Mouse (Mus musculus) thymus, adult 2 months (tissue): ENCODE measurements around the gene Tenm4. TPM values are rescaled to one million over a fixed set of nuclear protein-coding genes. Genes with fewer than 3 reads are reported as not detected.

Source experiments
- DNase-seq: peaks from one replicate; pipeline ENCODE4 v3.0.0; 2021
- H3K27ac ChIP-seq: fragments of 200-500 bp; 2 replicates; pipeline ENCODE4 v1.5.1; 2012; ENCODE audit warnings: low read length, control low read depth; ENCODE audit not compliant: control insufficient read depth, insufficient read depth
- H3K27me3 ChIP-seq: fragments of 200-500 bp; 2 replicates; pipeline ENCODE4 v1.6.1; 2012; ENCODE audit warnings: mild to moderate bottlenecking, low read length, moderate library complexity, mixed read lengths; ENCODE audit not compliant: control insufficient read depth, insufficient read depth
- H3K36me3 ChIP-seq: fragments of 200-500 bp; 2 replicates; pipeline ENCODE4 v1.6.1; 2012; ENCODE audit warnings: mild to moderate bottlenecking, low read length, moderate library complexity; ENCODE audit not compliant: control insufficient read depth, insufficient read depth
- H3K4me1 ChIP-seq: fragments of 200-500 bp; replicated peaks from 2 replicates; pipeline ENCODE4 v1.6.1; 2012; ENCODE audit warnings: low read length; ENCODE audit not compliant: control insufficient read depth, insufficient read depth
- H3K4me3 ChIP-seq: fragments of 200-500 bp; 2 replicates; pipeline ENCODE4 v1.5.1; 2012; ENCODE audit warnings: mild to moderate bottlenecking, low read length, control low read depth, moderate library complexity; ENCODE audit not compliant: control insufficient read depth, insufficient read depth
- CTCF ChIP-seq: fragments of 200-500 bp; IDR thresholded peaks from 2 replicates; pipeline ENCODE4 v1.5.1; 2012; ENCODE audit warnings: mild to moderate bottlenecking, control low read depth, low read length, moderate library complexity, borderline replicate concordance; ENCODE audit not compliant: control insufficient read depth, poor library complexity, insufficient read depth; ENCODE audit errors: extremely low read depth
- POLR2A ChIP-seq: fragments of 200-500 bp; IDR thresholded peaks from 2 replicates; pipeline ENCODE4 v1.6.1; 2012; ENCODE audit warnings: mild to moderate bottlenecking, low read length, control low read depth, moderate library complexity; ENCODE audit not compliant: control insufficient read depth, poor library complexity, insufficient read depth; ENCODE audit errors: extremely low read depth
- WGBS: fragments of 180-500 bp; shearing (Covaris S2); methylation state at CpG from one replicate; pipeline ENCODE4 v1.1.7; 2018; 5-methylcytosine and 5-hydroxymethylcytosine counted together
- polyA plus RNA-seq: library from polyadenylated mRNA; depleted of rRNA; stranded (reverse); fragments of >200 nt; gene quantifications from 2 replicates; pipeline ENCODE4 v1.2.3, GENCODE M21; 2012

Tenm4 gene
- polyA plus RNA-seq, 1 experiment: 2.7 TPM

DNA sequence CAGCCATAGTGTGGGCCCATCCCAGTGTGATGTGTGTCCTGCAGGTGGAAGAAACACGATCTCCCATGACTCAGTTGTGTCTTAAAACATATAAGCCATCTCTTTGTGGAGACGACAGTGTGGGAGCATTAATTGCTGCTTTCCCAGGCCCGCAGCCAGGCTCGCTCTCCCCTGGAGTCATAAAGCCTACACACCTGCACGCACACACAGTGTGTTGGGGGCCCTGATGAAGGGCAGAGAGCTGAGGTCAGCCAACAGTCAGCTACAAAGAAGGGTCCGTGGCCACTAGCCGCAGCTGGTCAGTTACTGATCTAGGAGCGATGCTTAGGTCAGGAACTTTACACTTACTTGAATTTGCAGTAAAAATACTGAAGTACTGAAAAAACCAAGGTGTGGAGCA lies 586.0 kb downstream of the Tenm4 start:
- Histone ChIP-seq H3K4me1 (no peaks in the 10 kb centered on the region), H3K4me3 (no peak overlapping the region), H3K36me3 (no peaks in the 10 kb centered on the region), H3K27me3 (no peaks in the 10 kb centered on the region), H3K27ac (no peak overlapping the region)
- WGBS: 95% methylated on average over 8 of the region's 8 CpGs
- no peak for DNase-seq
- TF ChIP-seq CTCF (no peak), POLR2A (no peak)

DNA sequence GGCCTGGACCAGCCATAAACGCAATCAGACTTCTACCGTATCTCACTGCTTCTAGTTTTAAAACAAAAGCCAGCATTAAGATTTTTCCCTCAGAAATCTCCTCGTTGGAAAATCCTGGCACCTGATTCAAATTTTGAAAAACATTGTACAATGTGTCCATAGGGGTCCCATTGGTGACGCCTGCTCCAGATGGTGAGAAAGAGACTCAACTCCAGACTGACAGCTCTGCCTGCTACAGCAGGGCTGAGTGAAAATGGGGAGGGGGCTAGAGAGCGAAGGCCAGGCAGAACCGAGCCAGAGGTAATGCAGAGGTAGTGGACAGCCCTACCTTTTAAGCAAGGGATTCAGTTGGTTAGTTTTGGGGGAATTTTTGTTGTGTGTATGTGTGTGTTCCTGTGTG lies 589.2 kb downstream of the Tenm4 start:
- no peaks in the 10 kb centered on the region for H3K4me1 ChIP-seq
- H3K27me3 ChIP-seq: no peaks in the 10 kb centered on the region
- no peak for TF ChIP-seq POLR2A
- no peak overlapping the region for H3K4me3 ChIP-seq
- no peak overlapping the region for H3K27ac ChIP-seq
- H3K36me3 ChIP-seq: no peaks in the 10 kb centered on the region
- WGBS: 89% methylated on average over 6 of the region's 6 CpGs
- DNase-seq: no peak

DNA sequence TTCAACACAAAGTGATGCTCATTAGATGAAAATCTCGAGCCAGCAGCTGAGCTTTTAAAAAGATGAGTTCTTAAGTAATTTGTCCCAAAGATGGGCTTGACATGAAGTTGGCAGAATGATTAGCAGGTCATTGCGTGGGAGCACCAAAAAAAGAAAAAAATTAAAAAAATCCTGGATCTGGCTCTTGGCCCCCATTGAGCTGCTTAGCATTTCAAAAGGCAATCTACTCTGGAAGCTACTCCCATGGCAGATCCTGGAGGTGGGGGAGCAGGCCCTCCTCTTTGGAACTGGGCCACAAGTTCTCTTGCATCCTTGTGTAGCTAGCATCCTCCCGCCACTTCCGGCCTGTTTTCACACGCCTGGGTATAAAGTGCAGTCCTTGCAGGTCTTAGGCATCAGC lies 590.1 kb downstream of the Tenm4 start:
- 92% methylated on average over 5 of the region's 5 CpGs for WGBS
- no peaks in the 10 kb centered on the region for H3K4me1 ChIP-seq
- no peak for TF ChIP-seq CTCF
- no peak for TF ChIP-seq POLR2A
- H3K27me3 ChIP-seq: no peaks in the 10 kb centered on the region
- no peaks in the 10 kb centered on the region for H3K36me3 ChIP-seq
- no peak for DNase-seq
- no peak overlapping the region for H3K4me3 ChIP-seq
- H3K27ac ChIP-seq: no peak overlapping the region

DNA sequence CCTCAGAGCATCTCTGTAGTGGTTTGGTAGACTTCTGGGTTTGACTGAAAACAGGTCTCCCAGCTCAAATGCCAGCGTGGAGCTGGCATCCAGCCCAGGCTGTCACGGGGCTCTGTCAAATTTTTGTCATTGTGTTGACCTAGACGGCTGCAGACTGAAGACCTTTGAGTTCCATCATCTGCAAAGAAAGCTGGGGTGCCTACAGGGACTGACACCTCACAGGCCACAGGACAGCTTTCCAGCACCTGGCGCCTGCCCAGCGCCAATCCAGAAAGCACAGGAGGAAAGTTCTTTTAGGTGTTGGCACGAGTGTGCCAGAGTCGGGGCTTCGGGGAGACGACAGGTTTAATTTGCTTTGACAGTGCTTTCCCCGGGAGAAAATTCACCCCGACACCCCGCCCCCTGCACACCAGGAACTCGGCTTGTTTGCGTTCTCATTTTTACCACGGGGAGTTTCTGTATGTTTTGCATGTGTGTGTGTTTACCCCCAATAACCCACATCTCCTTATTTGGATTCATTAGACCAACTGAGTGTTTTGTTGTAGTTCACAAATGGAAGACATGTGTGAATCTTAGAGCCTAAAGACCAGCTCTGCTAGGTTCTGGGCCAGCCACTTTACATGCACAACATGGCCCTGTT lies 594.4 kb downstream of the Tenm4 start:
- Histone ChIP-seq H3K27ac (no peak overlapping the region), H3K27me3 (no peaks in the 10 kb centered on the region), H3K36me3 (no peaks in the 10 kb centered on the region), H3K4me1 (no peaks in the 10 kb centered on the region), H3K4me3 (no peak overlapping the region)
- no peak for TF ChIP-seq POLR2A
- TF ChIP-seq CTCF: no peak
- WGBS: 87% methylated on average over 15 of the region's 15 CpGs
- DNase-seq: no peak

DNA sequence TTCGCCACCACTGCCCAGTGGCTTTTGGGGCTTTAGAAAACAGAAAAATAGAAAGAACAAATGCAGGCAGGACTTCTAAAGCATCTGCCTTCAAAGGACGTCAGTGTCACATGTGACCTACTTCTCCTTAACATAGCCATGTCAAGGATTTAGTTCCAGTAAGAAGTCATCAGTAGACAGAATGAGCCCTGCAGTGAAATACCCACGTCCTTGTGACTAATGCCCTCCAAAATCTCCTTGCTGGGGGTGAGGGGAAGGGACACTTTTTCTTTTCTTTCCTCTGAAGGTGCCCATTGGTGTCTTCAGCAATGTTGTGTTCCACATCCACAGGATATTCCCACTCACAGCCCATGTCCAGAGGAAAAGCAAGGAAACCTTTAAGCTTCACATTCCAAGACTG lies 596.0 kb downstream of the Tenm4 start:
- WGBS: 77% methylated on average over 3 of the region's 3 CpGs
- TF ChIP-seq CTCF: no peak
- no peak for TF ChIP-seq POLR2A
- H3K27me3 ChIP-seq: no peaks in the 10 kb centered on the region

DNA sequence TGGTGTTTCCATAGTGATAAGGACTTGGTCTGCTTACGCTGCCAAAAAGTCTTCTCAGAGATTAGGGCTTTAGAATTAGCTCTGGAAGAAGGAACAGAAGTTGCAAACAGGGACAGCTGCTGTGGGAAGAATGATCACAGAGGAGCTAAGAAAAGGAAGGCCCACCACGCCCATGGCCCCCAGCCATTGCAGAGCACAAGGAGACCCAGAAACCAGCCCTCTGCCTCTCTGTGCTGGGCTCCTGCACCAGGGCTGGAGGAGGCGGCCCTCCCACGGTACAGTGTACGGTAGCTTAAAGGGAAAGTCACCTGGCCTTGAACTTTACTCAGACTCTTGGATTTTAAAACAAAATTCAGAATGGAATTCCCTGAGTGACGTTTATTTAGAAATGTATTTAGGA lies 597.7 kb downstream of the Tenm4 start:
- no peaks in the 10 kb centered on the region for H3K27me3 ChIP-seq
- DNase-seq: no peak
- no peaks in the 10 kb centered on the region for H3K36me3 ChIP-seq
- WGBS: 98% methylated on average over 6 of the region's 6 CpGs
- no peak for TF ChIP-seq CTCF
- TF ChIP-seq POLR2A: no peak
- no peak overlapping the region for H3K4me3 ChIP-seq
- no peak overlapping the region for H3K27ac ChIP-seq
- H3K4me1 ChIP-seq: no peaks in the 10 kb centered on the region

More for the DNA sequence above, 596.0 kb downstream of the Tenm4 start:
- Histone ChIP-seq H3K27ac (no peak overlapping the region), H3K4me1 (no peaks in the 10 kb centered on the region), H3K36me3 (no peaks in the 10 kb centered on the region), H3K4me3 (no peak overlapping the region)
- DNase-seq: no peak

DNA sequence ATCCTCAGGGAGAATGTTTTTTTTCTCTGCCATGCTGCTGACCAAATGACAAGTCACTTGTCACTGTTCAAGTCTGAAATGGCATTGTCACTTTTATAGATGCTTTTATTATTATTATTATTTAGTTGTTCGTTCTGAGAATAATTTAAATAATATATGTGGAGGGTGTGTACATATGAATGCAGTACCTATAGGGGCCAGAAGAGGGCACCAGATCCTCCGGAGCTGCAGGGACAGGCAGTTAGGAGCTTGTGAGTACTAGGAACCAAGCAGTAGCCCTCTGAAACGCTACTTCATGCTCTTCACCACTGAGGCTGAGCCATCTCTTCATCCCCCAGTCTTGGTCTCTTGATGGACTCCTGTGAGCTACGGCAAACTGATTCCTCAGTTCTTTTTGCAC lies 598.7 kb downstream of the Tenm4 start:
- Histone ChIP-seq H3K4me1 (no peaks in the 10 kb centered on the region), H3K27ac (no peak overlapping the region), H3K27me3 (no peaks in the 10 kb centered on the region), H3K36me3 (no peaks in the 10 kb centered on the region), H3K4me3 (no peak overlapping the region)
- 75% methylated on average over 4 of the region's 4 CpGs for WGBS
- TF ChIP-seq POLR2A (no peak), CTCF (no peak)
- peak; percentile 46 for DNase-seq
